Mouse (Mus musculus) erythroblast, embryonic 14.5 days (primary cell): Measurements from ENCODE around the gene 1700016C15Rik.

Experiments
- GATA1 ChIP-seq: IDR thresholded peaks from 2 replicates; pipeline ENCODE4 v1.6.1; 2012; ENCODE audit warnings: low read length, inconsistent platforms, mixed read lengths
- TAL1 ChIP-seq: IDR thresholded peaks from 3 replicates; pipeline ENCODE4 v1.6.1; 2012; ENCODE audit warnings: low read length, inconsistent platforms, mixed read lengths

DNA sequence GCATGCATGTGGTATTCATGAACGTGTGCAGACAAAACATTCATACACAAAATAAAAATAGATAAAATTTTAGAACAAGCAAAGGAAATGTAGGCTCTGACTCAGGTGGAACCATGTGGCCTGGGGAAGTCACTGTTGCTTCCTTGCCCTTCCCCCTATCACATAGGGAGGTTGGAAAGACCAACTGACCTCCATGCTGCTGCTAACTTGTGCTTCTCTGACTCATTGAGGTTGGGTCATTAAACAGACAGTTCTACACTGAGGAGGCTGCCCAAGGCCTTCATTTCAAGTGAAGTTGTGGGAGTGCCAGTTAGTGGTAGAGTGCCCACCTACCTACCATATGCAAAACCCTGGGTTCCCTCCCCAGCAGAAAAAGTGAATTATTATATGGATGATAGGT lies 22.0 kb upstream of the 1700016C15Rik start:
- TF ChIP-seq GATA1 (no peak), TAL1 (no peak)
